Mouse (Mus musculus) left cerebral cortex, postnatal 4 days (tissue): ENCODE data around the gene Fkbp11. TPM values are rescaled to one million over a fixed set of nuclear protein-coding genes. Genes with fewer than 3 reads are reported as not detected.
"Not testable (repeated sequence)": the region's sequence is repeated elsewhere in the genome, so short reads cannot be mapped to it uniquely, and the experiment has no call there.

Experiments
- DNase-seq: peaks from one replicate; pipeline ENCODE4 v3.0.0-alpha.2; 2022
- intact Hi-C: fragments of 180-260 bp; cut with DNase I; formaldehyde crosslinking; loops from one replicate; pipeline ENCODE4 v1.15.1; 2025
- total RNA-seq, 2 experiments: library from RNA; stranded (reverse); gene quantifications; 2 replicates each; pipeline ENCODE4 v1.2.3; 2021

The Fkbp11 gene
- total RNA-seq = 1 to 10 TPM; 2.7 to 3.5 TPM

GRCm38 (mm10) chr15:98727443-98728321 is at the start of gene Fkbp11:
Fkbp11 (minus strand) TSS chr15:98728198.
- DNase-seq = peak; percentile 43

GRCm38 (mm10) chr15:98777762-98778161 is 49.8 kb upstream of the Fkbp11 start, which contains the start of gene Wnt10b:
Wnt10b (minus strand) TSS chr15:98778150.
- no peak for DNase-seq
- intact Hi-C loops = no loop called here

More at GRCm38 (mm10) chr15:98727443-98728321, at the start of gene Fkbp11:
- intact Hi-C loops = no loop called here

GRCm38 (mm10) chr15:98777005-98777616 is 49.1 kb upstream of the Fkbp11 start:
- intact Hi-C loops = no loop called here
- no peak for DNase-seq

DNA sequence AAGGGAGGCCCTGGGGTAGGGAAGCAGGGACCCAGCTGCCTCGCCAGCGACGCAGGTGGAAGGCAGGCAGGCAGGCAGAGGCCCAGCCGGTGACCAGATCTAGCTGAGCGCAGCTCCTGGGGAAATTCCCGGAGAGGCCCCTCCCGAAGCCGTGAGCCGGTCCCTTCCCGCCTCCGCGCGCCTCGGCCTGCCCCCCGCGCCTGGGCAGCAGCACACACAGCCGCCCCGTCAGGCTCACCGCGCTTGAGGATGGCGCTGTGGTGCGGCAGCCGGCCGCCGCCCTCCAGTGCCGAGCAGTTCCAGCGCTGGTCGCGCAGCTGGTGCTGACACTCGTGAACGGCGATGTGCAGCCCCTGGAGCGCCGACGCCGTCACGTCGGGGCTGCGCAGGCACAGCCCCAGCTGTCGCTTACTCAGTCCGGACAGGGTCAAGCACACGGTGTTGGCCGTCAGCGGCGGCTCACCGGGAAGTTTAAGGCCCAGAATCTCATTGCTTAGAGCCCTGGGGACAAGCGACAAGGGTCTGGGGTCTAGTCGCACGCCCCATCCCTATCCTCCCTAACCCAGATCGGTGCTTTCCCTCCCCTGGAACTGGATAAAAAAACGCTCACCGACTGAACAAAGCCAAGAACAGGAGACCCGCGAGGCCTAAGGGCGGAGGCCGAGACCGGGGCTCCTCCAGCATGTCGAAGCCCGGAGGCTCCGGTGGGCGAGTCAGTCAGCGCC is 48.4 kb upstream of the Fkbp11 start:
- intact Hi-C loops = no loop called here

DNA sequence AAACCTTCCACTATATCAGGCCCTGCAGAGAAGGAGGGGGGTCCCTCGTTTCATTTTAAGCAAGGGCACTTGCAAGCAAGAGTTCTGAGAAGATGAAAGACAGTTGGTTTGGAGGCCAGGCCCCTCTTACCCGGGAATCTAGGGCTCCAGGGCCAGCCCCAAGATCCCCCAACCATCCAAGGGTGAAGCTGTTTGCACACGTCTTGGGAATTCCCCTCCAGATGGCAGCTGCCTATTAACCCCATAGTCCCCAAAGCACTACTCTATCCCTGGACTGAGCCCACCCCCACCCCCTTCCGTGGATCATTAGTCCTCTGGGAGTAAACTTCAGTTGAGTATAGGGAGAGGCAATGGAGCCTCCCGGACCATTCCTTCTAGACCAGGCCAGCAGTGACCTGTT is 47.5 kb upstream of the Fkbp11 start:
- intact Hi-C loops = no loop called here
- no peak for DNase-seq

More for the DNA sequence above, 48.4 kb upstream of the Fkbp11 start:
- DNase-seq = no peak

DNA sequence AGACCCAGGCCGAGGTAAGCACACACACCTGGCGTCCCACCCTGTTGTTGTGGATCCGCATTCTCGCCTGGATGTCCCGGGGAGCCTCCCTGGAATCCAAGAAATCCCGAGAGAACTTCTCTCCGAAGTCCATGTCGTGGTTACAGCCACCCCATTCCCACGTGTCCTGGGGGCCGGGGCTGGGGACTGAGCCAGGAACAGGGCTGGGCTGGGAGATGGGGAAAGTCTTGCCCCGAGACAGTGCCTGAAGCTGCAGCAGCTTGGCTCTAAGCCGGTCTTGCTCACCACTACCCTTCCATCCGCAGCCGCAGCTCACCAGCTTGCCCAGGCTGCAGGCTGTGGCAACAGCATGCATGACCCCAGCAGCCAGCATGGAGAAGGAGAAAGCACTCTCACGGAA is 46.1 kb upstream of the Fkbp11 start:
- DNase-seq = no peak
- intact Hi-C loops = no loop called here

DNA sequence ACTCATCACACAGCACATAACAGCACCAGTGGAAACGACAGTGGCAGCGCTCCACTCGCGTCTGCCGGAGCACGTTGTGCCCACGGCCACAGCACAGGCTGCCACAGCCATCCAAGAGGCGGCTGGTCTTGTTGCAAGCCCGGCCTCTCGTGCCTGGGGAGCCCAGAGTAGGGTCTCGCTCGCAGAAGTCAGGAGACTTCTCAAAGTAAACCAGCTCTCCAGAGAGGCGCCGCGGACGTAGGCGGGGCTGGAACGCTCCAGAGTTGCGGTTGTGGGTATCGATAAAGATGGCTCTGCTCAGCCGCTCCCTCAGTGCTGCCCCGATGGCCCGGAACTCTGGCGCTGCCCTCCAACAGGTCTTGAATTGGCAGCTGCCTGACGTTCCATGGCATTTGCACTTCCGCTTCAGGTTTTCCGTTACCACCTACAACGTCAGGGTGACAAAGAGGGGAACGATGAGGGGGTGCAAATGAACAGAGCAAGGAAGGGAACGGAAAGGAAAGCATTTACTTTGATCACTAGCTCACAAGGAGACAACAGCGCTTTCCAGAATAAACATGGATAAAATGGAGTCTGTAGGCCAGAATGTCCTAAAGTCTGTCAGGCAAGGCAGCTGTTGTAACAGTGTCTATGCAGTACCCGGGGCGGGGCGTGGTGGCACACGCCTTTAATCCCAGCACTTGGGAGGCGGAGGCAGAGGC is 44.7 kb upstream of the Fkbp11 start:
- intact Hi-C loops = no loop called here

DNA sequence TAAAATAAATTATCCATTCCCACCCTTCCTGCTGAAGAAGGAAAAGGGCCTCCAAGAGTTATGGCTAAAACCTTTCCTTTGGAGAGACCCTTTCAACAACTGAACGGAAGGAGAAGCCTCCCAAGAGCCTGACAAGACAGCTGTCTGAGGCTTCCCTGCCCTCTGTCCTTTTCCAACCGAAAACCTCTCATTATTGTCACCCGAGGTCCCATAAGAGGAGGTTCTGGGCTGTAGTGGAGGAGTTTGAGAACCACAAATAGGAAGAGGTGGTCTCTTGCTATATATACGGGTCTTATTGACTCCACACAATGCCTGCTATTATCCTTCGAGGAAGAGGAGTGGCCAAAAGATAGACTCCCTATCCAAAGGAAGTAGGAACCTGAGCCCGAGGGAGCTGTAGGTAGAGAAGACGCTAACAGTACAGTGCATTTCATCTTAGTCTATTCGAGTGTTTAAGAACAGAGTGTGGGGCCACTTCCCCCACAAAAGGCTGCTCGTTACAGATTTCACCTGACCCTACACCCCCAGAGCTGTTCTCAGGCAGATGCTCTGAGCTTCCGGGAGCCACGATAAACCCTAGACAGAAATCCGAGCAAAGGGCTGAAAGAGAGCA is 43.9 kb upstream of the Fkbp11 start:
- DNase-seq = no peak
- intact Hi-C loops = no loop called here

More for the DNA sequence above, 44.7 kb upstream of the Fkbp11 start:
- DNase-seq = no peak

- DNase-seq = no peak
- intact Hi-C loops = no loop called here
These were observed 40.3 kb upstream of the Fkbp11 start for GRCm38 (mm10) chr15:98768259-98768658.

DNA sequence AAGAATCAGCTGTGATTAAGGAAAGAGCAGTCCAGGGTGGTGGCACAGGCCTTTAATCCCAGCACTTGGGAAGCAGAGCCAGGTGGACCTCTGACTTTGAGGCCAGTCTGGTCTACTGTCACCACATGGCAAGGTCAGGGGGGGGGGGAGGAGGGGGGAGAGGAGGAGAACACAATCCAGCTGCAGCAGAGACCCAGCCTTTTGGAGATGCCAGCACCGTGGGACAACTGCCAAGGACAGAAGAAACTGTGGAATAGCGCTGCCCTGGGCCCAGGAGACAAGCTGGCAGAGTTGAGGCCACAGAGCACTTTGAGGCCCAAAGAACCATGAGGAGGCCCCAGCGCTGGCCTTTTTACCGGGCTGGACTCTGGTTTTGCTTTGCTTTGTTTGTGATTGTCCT is 37.9 kb upstream of the Fkbp11 start:
- DNase-seq = no peak
- intact Hi-C loops = no loop called here

GRCm38 (mm10) chr15:98762670-98763529 is 34.9 kb upstream of the Fkbp11 start, which contains the start of gene Arf3:
Arf3 (minus strand) TSS chr15:98763214.
- peak; percentile 97 for DNase-seq
- intact Hi-C loops = no loop called here

GRCm38 (mm10) chr15:98762201-98762621 is 34.2 kb upstream of the Fkbp11 start:
- intact Hi-C loops = no loop called here
- peak; percentile 86 for DNase-seq

DNA sequence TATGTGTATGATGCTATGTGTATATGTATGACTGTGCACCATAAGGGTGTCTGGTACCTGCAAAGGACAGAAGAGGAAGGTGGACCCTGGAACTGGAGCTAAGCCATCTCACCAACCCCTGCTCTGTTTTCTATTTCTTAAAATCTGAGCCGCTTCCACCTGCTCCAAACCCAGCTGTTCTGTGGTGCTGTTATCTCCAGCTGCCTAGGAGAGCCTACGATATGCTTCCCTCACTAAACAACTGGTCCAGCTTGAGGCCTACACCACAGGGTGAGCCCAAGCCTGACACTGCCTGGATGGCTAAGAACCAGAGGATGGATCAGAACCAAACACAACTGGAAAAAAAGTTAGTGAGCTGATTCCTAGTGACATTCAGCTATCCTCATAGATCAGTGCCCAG is 26.1 kb upstream of the Fkbp11 start:
- intact Hi-C loops = no loop called here
- DNase-seq = no peak

DNA sequence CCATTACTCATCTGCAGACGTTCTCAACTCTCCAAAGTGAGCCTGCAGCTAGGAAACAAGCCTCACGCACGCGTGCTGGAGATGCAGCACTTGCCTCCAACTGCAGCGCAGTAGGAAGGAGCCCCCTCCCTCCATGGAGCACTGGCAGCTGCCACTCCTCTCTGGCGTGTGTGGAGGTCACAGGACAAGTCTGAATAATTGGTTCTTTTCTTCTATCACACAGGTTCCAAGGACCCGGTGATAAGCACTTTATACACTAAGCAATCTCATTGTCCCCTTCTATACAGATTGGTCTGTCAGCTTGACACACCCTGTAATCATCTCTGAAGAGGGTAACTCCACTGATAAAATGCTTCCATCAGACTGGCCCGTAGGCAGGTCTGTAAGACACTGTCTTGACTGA is 25.0 kb upstream of the Fkbp11 start:
- intact Hi-C loops = no loop called here
- DNase-seq = no peak

DNA sequence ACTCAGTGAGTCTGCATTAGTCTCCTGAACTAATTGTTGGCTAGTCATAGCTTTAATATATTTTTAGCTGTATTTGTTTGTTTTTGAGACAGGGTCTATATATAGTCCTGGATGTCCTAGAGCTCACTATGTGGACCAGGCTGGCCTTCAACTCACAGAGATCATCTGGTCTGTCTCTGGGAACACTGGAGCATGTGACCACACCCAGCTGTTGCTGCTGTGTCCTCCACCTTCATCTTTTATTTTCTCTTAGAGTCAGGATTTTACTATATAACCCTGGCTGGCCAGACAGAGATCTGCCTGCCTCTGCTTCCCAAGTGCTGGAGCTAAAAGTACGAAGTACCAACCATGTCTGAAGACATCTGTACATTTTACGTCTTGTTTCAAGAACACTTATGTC is 21.1 kb upstream of the Fkbp11 start:
- DNase-seq = no peak
- intact Hi-C loops = no loop called here

GRCm38 (mm10) chr15:98747296-98747695 is 19.3 kb upstream of the Fkbp11 start:
- intact Hi-C loops = no loop called here
- no peak for DNase-seq

DNA sequence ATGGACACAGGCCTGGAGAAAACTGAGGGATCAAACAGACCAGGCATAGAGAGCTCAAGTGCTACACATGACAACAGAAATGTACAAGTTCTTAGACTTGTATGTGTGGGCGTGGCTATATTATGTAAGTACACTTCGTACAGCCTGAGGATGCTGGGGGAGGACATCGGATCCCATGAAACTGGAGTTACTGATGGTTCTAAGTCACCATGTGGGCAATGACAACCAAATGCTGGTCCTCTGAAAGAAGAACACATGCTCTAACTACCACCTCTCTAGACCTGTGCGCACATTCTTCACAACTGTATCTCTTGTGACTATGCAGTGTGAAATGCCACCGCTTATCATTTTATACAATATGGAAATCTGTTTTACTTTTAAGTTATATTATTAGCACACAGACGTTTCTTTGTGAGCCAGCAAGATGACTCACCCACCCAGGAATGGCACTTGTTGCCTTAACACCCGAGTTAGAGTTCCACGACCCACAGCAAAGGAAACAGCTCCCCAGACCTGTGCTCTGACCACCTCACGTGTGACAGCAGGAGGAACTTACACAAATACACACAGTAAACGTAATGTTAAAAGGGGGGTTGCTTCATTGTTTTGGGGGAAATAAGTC is 18.5 kb upstream of the Fkbp11 start:
- intact Hi-C loops = no loop called here
- DNase-seq = no peak

DNA sequence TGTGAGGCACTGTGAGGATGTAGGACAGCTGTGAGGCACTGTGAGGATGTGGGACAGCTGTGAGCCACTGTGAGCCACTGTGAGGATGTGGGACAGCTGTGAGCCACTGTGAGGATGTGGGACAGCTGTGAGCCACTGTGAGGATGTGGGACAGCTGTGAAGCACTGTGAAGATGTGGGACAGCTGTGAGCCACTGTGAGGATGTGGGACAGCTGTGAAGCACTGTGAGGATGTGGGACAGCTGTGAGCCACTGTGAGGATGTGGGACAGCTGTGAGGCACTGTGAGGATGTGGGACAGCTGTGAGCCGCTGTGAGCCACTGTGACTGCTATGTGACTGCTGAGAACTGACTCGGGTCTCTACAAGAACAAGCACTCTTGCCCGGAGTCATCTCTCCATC is 15.9 kb upstream of the Fkbp11 start:
- intact Hi-C loops, DNase-seq: not testable (repeated sequence)
